In the genomic region with DNA sequence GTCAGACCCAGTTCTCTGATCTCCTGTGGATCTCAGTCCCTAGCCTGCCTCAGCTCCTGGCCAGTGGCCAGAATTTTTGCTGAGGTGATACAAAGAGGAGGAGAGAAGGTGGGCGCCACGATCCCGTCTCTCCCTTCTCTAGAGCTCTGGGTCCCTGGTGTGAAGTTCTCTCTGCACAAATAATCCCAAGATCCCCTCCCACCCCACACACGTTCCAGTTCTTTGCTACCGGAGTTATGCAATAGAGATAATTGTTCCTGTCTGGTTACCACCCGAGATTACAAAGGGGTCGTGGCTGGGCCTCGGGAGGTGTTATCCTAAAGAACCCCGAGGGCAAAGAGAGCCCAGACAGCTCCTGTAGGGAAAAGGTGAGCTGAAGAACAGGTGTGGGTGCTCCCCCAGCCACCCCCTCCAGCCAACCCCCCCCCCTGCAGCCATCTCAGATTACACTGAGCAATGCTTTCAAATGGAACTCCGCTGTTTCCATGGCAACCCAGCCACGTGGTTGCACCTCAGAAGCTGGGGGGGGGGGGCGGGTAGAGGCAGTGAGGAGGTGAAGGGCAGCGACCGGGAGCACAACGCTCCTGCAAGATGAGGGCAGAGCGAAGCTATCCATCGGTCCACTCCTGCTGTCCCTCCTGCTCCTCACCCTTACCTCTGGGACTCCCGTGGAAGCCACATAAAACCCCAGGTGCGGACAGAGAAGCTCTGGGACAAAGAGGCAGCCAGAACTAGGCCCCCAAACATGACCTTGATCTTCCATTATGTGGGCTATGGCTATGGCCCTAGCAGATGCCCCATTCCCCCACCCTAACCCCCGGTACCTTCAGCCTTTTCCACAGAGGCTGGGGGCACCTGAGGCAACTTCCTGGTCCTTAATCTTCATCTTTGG, we compare ENCODE assay signal across 8 mouse cellular contexts.
A peak's percentile ranks its signal among the peaks of the same experiment; 100 is the strongest.
DNase-seq lines count a peak whose midpoint lies in the region; ATAC-seq and TF ChIP-seq lines count a peak whose summit lies in the region.

No protein-coding gene starts in this region.

- no peak overlapping the region for H3K9ac ChIP-seq in heart, adult 2 months (ENCODE audit: low read depth, low read length)
- H3K9ac ChIP-seq in embryonic facial prominence, embryonic 14.5 days (ENCODE audit: low read depth, low read length), result peak overlapping the region; percentile 32; the same call in 1 of the 2 replicates
- H3K9ac ChIP-seq in kidney, embryonic 14.5 days (ENCODE audit: low read depth, low read length), result peak overlapping the region; percentile 18; the same call in 1 of the 2 replicates
- H3K9ac ChIP-seq in liver, postnatal 0 days (replicated peaks), result no peak overlapping the region

- TF ChIP-seq EP300 in heart, adult 2 months (IDR thresholded peaks at IDR 0.05; ENCODE audit: insufficient read depth, low read depth, low read length), result no peak
- TF ChIP-seq EP300 in liver, postnatal 0 days (IDR thresholded peaks at IDR 0.05; ENCODE audit: low read depth), result no peak

- intact Hi-C loops in heart, adult 2 months (cut with DNase I), result no loop called here

- H3K27me3 ChIP-seq in heart, embryonic 10.5 days (ENCODE audit: insufficient read depth, poor library complexity, severe bottlenecking), result no peaks in the 10 kb centered on the region
- H3K27me3 ChIP-seq in heart, adult 2 months (ENCODE audit: control insufficient read depth, insufficient read depth, low read length), result no peaks in the 10 kb centered on the region
- H3K27me3 ChIP-seq in embryonic facial prominence, embryonic 14.5 days (replicated peaks; ENCODE audit: control insufficient read depth, insufficient read depth, low read length), result no peaks in the 10 kb centered on the region
- H3K27me3 ChIP-seq in kidney, embryonic 14.5 days (ENCODE audit: control insufficient read depth, insufficient read depth, low read length), result no peaks in the 10 kb centered on the region
- H3K27me3 ChIP-seq in liver, postnatal 0 days (ENCODE audit: insufficient read depth, low read length), result no peaks in the 10 kb centered on the region

- no peak for DNase-seq in heart, embryonic 10.5 days (ENCODE audit: low spot score)
- no peak for DNase-seq in heart, adult 2 months
- peak; percentile 68 for DNase-seq in NIH3T3 (ENCODE audit: low read depth)
- peak; percentile 94 for DNase-seq in embryonic facial prominence, embryonic 14.5 days (ENCODE audit: low spot score)
- peak; percentile 37 for DNase-seq in liver, postnatal 0 days
- DNase-seq in right cerebral cortex, postnatal 14 days, result peak; percentile 84
- no peak for DNase-seq in spleen, postnatal 10 days (ENCODE audit: low spot score in 2 of 2)

- peak; percentile 13; the same call in 1 of the 2 replicates for ATAC-seq in embryonic facial prominence, embryonic 14.5 days (ENCODE audit: low read depth)
- peak; percentile 10 for ATAC-seq in kidney, embryonic 14.5 days (ENCODE audit: low FRiP score, low TSS enrichment)
- no peak for ATAC-seq in liver, postnatal 0 days

- H3K4me3 ChIP-seq in heart, embryonic 10.5 days, result peak overlapping the region; percentile 35
- no peak overlapping the region for H3K4me3 ChIP-seq in heart, adult 2 months
- no peak overlapping the region for H3K4me3 ChIP-seq in embryonic facial prominence, embryonic 14.5 days (ENCODE audit: low read depth, low read length)
- H3K4me3 ChIP-seq in kidney, embryonic 14.5 days (ENCODE audit: low read length), result no peak overlapping the region
- no peak overlapping the region for H3K4me3 ChIP-seq in liver, postnatal 0 days (ENCODE audit: low read depth, low read length)

- no peaks in the 10 kb centered on the region for H3K9me3 ChIP-seq in heart, embryonic 10.5 days
- no peaks in the 10 kb centered on the region for H3K9me3 ChIP-seq in embryonic facial prominence, embryonic 14.5 days (ENCODE audit: control insufficient read depth, low read length)
- no peaks in the 10 kb centered on the region for H3K9me3 ChIP-seq in kidney, embryonic 14.5 days (ENCODE audit: control insufficient read depth, low read length)
- H3K9me3 ChIP-seq in liver, postnatal 0 days (ENCODE audit: low read length), result no peaks in the 10 kb centered on the region

- H3K4me2 ChIP-seq in embryonic facial prominence, embryonic 14.5 days (ENCODE audit: low read depth, low read length), result peak overlapping the region; percentile 40
- H3K4me2 ChIP-seq in kidney, embryonic 14.5 days (replicated peaks; ENCODE audit: low read depth, low read length), result peak overlapping the region; percentile 23
- no peak overlapping the region for H3K4me2 ChIP-seq in liver, postnatal 0 days (ENCODE audit: low read depth, low read length)

- no peak for TF ChIP-seq POLR2A in heart, adult 2 months (IDR thresholded peaks at IDR 0.05; ENCODE audit: insufficient read depth, low read depth, low read length)

- 7% methylated on average over 20 of the region's 20 CpGs for WGBS in heart, embryonic 10.5 days
- 38% methylated on average over 19 of the region's 20 CpGs for WGBS in heart, adult 2 months
- WGBS in embryonic facial prominence, embryonic 14.5 days, result 9% methylated on average over 13 of the region's 20 CpGs
- 4% methylated on average over 19 of the region's 20 CpGs for WGBS in kidney, embryonic 14.5 days
- 24% methylated on average over 15 of the region's 20 CpGs for WGBS in liver, postnatal 0 days (ENCODE audit: insufficient replicate concordance)

- H3K79me2 ChIP-seq in heart, adult 2 months (replicated peaks; ENCODE audit: control insufficient read depth, insufficient read depth, low read length), result no peaks in the 10 kb centered on the region

- TF ChIP-seq CTCF in heart, adult 2 months (IDR thresholded peaks at IDR 0.05), result no peak
- no peak for TF ChIP-seq CTCF in liver, postnatal 0 days (IDR thresholded peaks at IDR 0.05; ENCODE audit: low read depth)

- no peaks in the 10 kb centered on the region for H3K36me3 ChIP-seq in heart, embryonic 10.5 days
- H3K36me3 ChIP-seq in heart, adult 2 months (ENCODE audit: control insufficient read depth, insufficient read depth, low read length), result no peaks in the 10 kb centered on the region
- H3K36me3 ChIP-seq in embryonic facial prominence, embryonic 14.5 days (ENCODE audit: control insufficient read depth, insufficient read depth, low read length), result no peaks in the 10 kb centered on the region
- no peaks in the 10 kb centered on the region for H3K36me3 ChIP-seq in kidney, embryonic 14.5 days (ENCODE audit: control insufficient read depth, insufficient read depth, low read length)
- no peaks in the 10 kb centered on the region for H3K36me3 ChIP-seq in liver, postnatal 0 days (replicated peaks; ENCODE audit: insufficient read depth, low read length)

- peaks cover 91% of the 10 kb centered on the region for H3K4me1 ChIP-seq in heart, embryonic 10.5 days
- H3K4me1 ChIP-seq in heart, adult 2 months (ENCODE audit: control insufficient read depth, insufficient read depth, low read length), result peaks cover 23% of the 10 kb centered on the region
- H3K4me1 ChIP-seq in embryonic facial prominence, embryonic 14.5 days (ENCODE audit: control insufficient read depth, insufficient read depth, low read length), result peaks cover 75% of the 10 kb centered on the region
- H3K4me1 ChIP-seq in kidney, embryonic 14.5 days (ENCODE audit: control insufficient read depth, insufficient read depth, low read length), result peaks cover 76% of the 10 kb centered on the region
- H3K4me1 ChIP-seq in liver, postnatal 0 days (ENCODE audit: insufficient read depth), result peaks cover 41% of the 10 kb centered on the region

- peak overlapping the region; percentile 80 for H3K27ac ChIP-seq in heart, embryonic 10.5 days
- no peak overlapping the region for H3K27ac ChIP-seq in heart, adult 2 months
- peak overlapping the region; percentile 84 for H3K27ac ChIP-seq in embryonic facial prominence, embryonic 14.5 days (replicated peaks; ENCODE audit: low read depth, low read length)
- H3K27ac ChIP-seq in kidney, embryonic 14.5 days (ENCODE audit: low read depth, low read length), result peak overlapping the region; percentile 66; the same call in 1 of the 2 replicates
- no peak overlapping the region for H3K27ac ChIP-seq in liver, postnatal 0 days (ENCODE audit: low read depth)

Comparison
In these comparisons a context has a peak if more than half of its experiments do, and no peak if none do; other contexts are left out.
1. H3K27ac ChIP-seq: peak in heart, embryonic 10.5 days (single experiment), embryonic facial prominence, embryonic 14.5 days (single experiment) and kidney, embryonic 14.5 days (single experiment); none in heart, adult 2 months (single experiment) and liver, postnatal 0 days (single experiment).
2. DNase-seq: peak in NIH3T3 (single experiment), embryonic facial prominence, embryonic 14.5 days (single experiment), liver, postnatal 0 days (single experiment) and right cerebral cortex, postnatal 14 days (single experiment); none in heart, embryonic 10.5 days (single experiment), heart, adult 2 months (0 of 2) and spleen, postnatal 10 days (0 of 2).
3. H3K9ac ChIP-seq: peak in embryonic facial prominence, embryonic 14.5 days (single experiment) and kidney, embryonic 14.5 days (single experiment); none in heart, adult 2 months (single experiment) and liver, postnatal 0 days (single experiment).